Mouse (Mus musculus) spleen, postnatal 10 days (tissue): ENCODE measurements around the gene Pum2.
"Not testable (repeated sequence)": the region's sequence is repeated elsewhere in the genome, so short reads cannot be mapped to it uniquely, and the experiment has no call there.

ENCODE experiments used
- DNase-seq, 2 experiments: peaks; one replicate each; pipeline ENCODE4 v3.0.0; 2021 to 2022; ENCODE audit warnings: low spot score in 2 of 2

Gene Pum2

GRCm38 (mm10) chr12:8669421-8669820, 4.5 kb upstream of the Pum2 start:
- DNase-seq: no peak

DNA sequence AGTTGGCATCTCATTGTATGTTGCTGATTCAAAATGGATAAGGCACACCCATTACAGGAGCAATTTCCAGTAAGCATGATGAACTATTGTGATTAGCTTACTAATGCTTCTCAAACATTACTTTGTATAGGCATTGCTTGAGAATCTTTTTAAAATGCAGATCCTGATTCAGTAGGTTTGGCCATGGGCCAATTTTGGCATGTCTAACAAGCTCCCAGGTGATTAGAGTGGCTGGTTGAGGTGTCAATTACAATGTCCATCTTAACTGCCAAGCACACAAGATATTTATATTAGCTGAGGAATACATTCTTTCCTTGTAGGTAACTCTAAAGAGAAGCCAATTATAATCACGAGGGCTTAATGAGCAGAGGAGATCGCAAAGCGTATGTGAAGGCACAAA, 4.1 kb upstream of the Pum2 start:
- DNase-seq: no peak

DNA sequence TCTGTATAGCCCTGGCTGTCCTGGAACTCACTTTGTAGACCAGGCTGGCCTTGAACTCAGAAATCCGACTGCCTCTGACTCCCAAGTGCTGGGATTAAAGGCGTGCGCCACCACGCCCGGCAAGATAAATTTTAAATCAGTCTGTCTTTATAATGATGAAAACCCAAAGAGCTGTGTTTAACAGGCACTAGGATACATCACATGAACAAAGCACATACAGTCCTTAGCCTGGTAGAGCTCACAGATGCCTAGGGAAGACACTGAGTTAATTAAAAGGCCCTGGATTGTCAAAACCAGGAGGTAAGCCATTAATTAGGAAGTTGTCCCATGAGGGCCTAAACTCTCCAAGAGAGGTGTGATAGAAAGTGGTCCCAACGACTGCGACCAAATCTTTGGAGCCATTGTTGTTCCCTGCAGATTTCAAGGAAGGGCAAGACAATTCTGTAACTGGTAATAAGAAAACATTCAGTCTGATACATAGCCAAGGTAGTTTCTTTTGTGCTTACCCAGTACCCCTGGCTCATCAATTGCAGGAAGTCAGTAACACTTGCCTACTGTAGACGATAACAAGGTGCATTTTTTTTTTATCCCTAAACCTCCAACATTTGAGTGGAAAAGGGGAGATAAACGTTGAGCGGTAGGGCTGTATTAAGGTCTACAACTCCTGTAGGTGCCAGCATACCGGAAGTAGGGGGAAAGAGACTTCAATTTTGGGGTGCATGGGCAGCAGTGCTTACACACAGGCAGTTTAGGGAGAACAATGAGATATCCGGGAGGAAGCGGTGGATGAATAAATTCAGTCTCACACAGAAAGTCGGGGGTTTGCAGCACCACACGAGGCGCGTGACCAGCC, 587 bp upstream of the Pum2 start:
- DNase-seq: no peak

- DNase-seq: peak; percentile 67 to 75
Measured at GRCm38 (mm10) chr12:8674377-8674864, 487 bp downstream of the Pum2 start.

DNA sequence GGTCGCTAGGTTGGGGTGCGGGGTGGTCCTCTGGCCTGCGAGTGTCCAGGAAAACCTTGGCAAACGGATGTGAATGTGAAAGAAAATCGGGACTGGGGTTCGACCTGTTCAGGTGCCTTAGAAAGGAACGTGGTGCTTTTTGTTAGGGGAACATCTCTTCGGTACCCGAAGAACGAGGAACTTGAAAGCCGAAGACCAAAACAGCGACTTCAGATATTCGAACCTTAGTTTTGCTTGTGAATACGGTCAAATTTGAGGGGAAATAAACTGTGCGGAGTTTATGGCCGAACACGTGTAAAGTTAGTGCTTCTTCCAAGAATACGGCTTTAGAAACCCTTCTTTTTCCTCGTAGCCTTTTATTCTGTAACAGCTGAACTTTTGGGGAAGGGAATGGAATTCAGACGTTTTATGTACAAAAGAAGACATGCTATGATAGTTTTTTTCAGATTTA, 982 bp downstream of the Pum2 start:
- no peak for DNase-seq

- no peak for DNase-seq
Measured at GRCm38 (mm10) chr12:8675361-8675760, 1.4 kb downstream of the Pum2 start.

DNA sequence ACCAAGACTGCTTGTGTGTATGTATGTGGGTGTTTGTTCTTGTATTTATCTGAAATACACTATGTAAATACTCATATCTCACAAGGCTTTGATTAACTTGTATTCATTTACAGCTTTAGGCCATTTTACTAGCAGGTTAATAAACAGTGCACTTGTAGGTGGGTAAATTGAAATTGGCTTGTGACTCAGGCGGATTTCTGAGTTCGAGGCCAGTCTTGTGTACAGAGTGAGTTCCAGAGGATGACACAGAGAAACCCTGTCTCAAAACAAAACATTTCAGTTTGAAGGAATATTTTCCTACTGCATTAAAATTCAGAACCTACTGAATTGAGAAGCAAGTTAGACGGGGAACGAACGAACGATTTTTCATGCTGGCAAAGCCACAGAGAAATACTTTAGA, 2.4 kb downstream of the Pum2 start:
- DNase-seq: no peak

GRCm38 (mm10) chr12:8677926-8678325, 4.0 kb downstream of the Pum2 start:
- DNase-seq: no peak

- no peak for DNase-seq
Measured at GRCm38 (mm10) chr12:8684200-8684599, 10.3 kb downstream of the Pum2 start.

DNA sequence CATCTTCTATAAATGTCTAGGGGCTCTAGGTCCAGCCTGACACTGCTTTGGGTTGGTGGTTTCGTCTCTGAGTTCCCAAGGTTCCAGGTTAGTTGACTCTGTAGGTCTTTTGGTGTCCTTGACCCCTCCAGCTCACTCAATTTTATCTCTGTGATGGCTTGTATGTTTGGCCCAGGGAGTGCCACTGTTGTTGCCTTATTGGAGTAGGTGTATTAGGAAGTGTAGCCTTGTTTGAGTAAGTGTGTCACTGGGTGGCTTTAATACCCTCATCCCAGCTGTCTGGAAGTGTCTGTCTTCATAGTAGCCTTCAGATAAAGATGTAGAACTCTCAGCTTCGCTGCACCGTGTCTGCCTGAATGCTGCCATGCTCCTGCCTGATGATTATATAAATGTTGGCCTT, 11.1 kb downstream of the Pum2 start:
- DNase-seq: no peak

DNA sequence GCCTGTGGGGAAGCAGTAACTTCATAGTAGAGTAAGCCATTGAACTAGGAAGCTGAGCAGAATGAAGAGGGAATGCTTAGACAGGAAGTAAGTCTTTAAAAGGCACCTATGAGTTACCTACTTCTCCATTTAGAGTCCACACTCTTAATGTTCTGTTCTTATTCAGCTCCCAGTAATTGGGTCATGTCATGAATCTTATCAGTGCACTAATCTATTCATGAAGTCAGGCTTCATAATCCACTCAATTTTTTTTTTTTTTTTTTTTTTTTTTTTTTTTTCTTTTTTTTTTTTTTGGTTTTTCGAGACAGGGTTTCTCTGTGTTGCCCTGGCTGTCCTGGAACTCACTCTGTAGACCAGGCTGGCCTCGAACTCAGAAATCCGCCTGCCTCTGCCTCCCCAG, 15.9 kb downstream of the Pum2 start:
- not testable (repeated sequence) for DNase-seq

- peak in 1 of 2 experiments; percentile 68 for DNase-seq
Measured at GRCm38 (mm10) chr12:8698895-8699294, 25.0 kb downstream of the Pum2 start.

GRCm38 (mm10) chr12:8703988-8704387, 30.1 kb downstream of the Pum2 start:
- no peak for DNase-seq

GRCm38 (mm10) chr12:8708876-8709275, 34.9 kb downstream of the Pum2 start:
- peak in 1 of 2 experiments; percentile 29 for DNase-seq

DNA sequence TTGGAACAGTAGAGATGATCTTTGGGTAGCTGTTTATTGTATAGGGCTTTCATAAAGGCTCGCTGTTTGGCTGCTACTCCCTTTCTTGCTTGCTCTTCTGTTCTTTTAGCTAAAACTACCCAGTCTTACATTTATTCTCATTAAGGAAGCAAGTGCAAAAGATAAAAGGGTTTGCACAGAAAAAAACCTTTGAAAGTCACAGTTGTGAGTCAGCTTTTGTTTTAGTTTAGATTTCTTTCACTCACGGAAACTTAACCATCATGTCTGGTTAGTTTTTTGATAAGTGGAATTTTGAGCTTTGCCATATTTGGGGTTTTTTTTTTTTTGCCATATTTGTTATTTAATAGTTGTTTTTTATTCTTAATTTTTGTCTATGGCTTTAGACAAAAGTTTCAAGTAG, 38.7 kb downstream of the Pum2 start:
- no peak for DNase-seq

DNA sequence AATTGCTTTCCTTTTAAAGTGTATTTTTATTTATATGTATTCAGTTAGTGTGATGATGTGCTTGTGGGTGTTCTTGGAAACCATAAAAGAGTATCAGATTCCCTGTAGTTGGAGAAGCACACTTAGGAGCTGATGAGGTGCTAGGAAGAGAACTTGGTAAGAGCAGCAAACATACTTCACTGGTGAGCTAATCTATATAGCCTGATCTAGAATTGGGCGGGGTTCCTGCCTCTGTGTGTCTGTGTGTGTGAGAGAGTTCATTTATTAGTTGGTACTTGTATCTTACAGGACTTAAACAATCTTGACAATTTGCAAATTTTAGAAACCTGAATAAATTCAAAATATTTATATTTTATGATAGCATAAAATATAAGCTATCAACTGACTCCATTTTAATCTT, 42.2 kb downstream of the Pum2 start:
- no peak for DNase-seq

DNA sequence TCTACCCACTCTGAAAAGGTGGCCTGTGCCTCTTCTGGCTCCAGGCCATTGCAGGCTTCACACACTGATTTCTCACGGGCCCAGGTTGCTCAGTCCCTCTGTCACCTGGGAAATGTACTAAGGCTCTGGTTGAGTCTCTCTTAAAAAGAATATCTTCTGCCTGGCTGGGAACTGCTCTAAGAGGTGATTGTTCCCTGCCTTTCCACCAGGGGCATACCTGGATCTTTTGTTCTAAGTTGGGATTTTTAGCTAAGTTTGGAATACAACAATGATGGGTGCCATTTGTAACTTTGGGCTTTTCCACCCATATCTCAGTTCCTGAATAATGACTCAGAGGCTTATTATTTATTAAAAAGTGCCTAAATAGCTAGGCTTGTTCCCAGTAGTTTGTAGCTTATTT, 53.0 kb downstream of the Pum2 start:
- DNase-seq: no peak

- DNase-seq: no peak
Measured at GRCm38 (mm10) chr12:8728739-8729138, 54.8 kb downstream of the Pum2 start.

GRCm38 (mm10) chr12:8753654-8754053, 79.7 kb downstream of the Pum2 start:
- DNase-seq: no peak

- no peak for DNase-seq
Measured at GRCm38 (mm10) chr12:8754116-8754515, 80.2 kb downstream of the Pum2 start.

DNA sequence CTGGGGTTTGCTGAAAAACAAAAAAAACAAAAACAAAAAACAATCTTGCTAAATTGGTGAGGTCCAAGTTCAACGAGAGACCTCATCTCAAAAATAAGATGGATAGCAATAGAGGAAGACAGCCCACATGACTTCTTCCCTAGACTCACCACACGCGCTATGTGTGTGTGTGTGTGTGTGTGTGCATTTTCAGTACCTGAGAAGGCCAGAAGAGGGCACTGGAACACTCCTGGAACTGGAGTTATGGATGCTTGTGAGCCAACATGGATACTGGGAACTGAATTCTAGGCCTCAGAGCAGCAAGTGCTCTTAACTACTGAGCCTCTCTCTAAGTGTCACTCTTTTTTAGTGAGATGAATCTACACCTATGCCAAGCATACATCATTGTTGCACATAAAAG, 84.1 kb downstream of the Pum2 start:
- no peak for DNase-seq

GRCm38 (mm10) chr12:8759115-8759514, 85.2 kb downstream of the Pum2 start:
- DNase-seq: no peak

DNA sequence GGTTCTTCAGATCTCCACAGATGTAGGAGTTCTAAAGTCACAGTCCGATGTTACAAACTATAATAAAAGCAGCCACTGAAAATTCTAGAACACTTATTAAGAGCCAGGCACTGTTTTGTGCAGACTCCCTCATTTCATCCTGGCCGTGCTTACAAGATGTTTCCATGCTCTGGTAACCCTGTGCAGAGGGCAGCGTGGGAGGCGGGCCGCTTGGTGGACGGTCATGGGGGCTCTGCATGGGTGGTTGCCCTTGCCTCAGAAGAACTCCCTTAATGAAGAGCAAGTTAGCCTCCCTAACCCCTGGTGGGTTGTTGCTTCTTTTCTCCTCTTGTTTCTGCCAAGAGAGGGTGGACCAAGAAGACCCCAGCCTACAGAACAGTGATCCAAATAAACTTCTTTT, 85.8 kb downstream of the Pum2 start:
- no peak for DNase-seq

DNA sequence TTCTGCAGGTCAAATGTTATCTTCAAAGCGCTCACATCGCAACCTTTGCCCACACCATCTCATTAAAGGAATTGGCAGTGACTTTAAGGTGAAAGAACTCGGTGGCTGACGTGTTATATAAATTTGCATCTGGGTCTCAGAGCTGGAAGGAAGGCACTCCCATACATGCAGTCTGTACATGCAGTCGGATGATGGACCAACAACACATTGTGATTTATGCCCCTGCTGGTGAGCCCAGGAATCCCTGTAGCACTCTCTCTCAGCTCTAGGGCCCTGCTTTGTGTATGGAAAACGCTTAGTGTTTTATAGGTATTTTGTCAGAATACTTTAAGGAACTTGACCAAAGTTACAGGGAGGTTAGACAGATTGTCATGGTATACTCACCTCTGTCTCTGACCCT, 86.6 kb downstream of the Pum2 start:
- DNase-seq: peak in 1 of 2 experiments; percentile 12
